Mouse (Mus musculus): ENCODE measurements around the gene Zdhhc16. TPM values are rescaled to one million over a fixed set of nuclear protein-coding genes. Genes with fewer than 3 reads are reported as not detected.

Gene Zdhhc16
- total RNA-seq (2015) (25.9 and 36.1 TPM in 2 replicates), total RNA-seq (2017) (22.4 and 26.4 TPM in 2 replicates)

GRCm38 (mm10) chr19:41933179-41934086 lies at the start of gene Zdhhc16, which contains the start of gene Exosc1:
Gene Zdhhc16, plus strand, starts transcription at chr19:41933480.
Gene Exosc1, minus strand, starts transcription at chr19:41933423.
- ATAC-seq (ENCODE audit: poor library complexity, severe bottlenecking): peak; percentile 99

GRCm38 (mm10) chr19:41883882-41884281 lies 49.4 kb upstream of the Zdhhc16 start:
- no peak for ATAC-seq (ENCODE audit: poor library complexity, severe bottlenecking)

- ATAC-seq (ENCODE audit: poor library complexity, severe bottlenecking): no peak
Measured at GRCm38 (mm10) chr19:41888191-41888590, 45.1 kb upstream of the Zdhhc16 start.

- no peak for ATAC-seq (ENCODE audit: poor library complexity, severe bottlenecking)
Measured at GRCm38 (mm10) chr19:41894959-41895358, 38.3 kb upstream of the Zdhhc16 start.

GRCm38 (mm10) chr19:41895460-41896318 lies 37.6 kb upstream of the Zdhhc16 start, which contains the start of gene Rrp12:
Gene Rrp12, minus strand, starts transcription at chr19:41896173.
- peak; percentile 87 for ATAC-seq (ENCODE audit: poor library complexity, severe bottlenecking)

GRCm38 (mm10) chr19:41896319-41896711 lies 37.0 kb upstream of the Zdhhc16 start:
- no peak for ATAC-seq (ENCODE audit: poor library complexity, severe bottlenecking)

- no peak for ATAC-seq (ENCODE audit: poor library complexity, severe bottlenecking)
Measured at GRCm38 (mm10) chr19:41898860-41899259, 34.4 kb upstream of the Zdhhc16 start.

- peak; percentile 76 for ATAC-seq (ENCODE audit: poor library complexity, severe bottlenecking)
Measured at GRCm38 (mm10) chr19:41900495-41901090, 32.7 kb upstream of the Zdhhc16 start.

GRCm38 (mm10) chr19:41901696-41902095 lies 31.6 kb upstream of the Zdhhc16 start:
- ATAC-seq (ENCODE audit: poor library complexity, severe bottlenecking): no peak

GRCm38 (mm10) chr19:41902848-41903593 lies 30.3 kb upstream of the Zdhhc16 start:
- no peak for ATAC-seq (ENCODE audit: poor library complexity, severe bottlenecking)

GRCm38 (mm10) chr19:41905246-41905645 lies 28.0 kb upstream of the Zdhhc16 start:
- ATAC-seq (ENCODE audit: poor library complexity, severe bottlenecking): no peak

GRCm38 (mm10) chr19:41906311-41907078 lies 26.8 kb upstream of the Zdhhc16 start:
- peak; percentile 34; the same call in 1 of the 2 replicates for ATAC-seq (ENCODE audit: poor library complexity, severe bottlenecking)

- ATAC-seq (ENCODE audit: poor library complexity, severe bottlenecking): no peak
Measured at GRCm38 (mm10) chr19:41907079-41907760, 26.1 kb upstream of the Zdhhc16 start.

- no peak for ATAC-seq (ENCODE audit: poor library complexity, severe bottlenecking)
Measured at GRCm38 (mm10) chr19:41908736-41909135, 24.5 kb upstream of the Zdhhc16 start.

- no peak for ATAC-seq (ENCODE audit: poor library complexity, severe bottlenecking)
Measured at GRCm38 (mm10) chr19:41910396-41910795, 22.9 kb upstream of the Zdhhc16 start.

- ATAC-seq (ENCODE audit: poor library complexity, severe bottlenecking): peak; percentile 88
Measured at GRCm38 (mm10) chr19:41911178-41912073, 21.9 kb upstream of the Zdhhc16 start, which contains the start of gene Pgam1. Gene Pgam1, plus strand, starts transcription at chr19:41911923.

Data from megakaryocyte, adult 5-6 weeks (primary cell).